Mouse (Mus musculus) spleen, postnatal 10 days (tissue): ENCODE data around the gene Rmi2.

Source experiments
- DNase-seq, 2 experiments: peaks; one replicate each; pipeline ENCODE4 v3.0.0; 2021 to 2022; ENCODE audit warnings: low spot score in 2 of 2

Gene Rmi2

GRCm38 (mm10) chr16:10923561-10923960 is 88.7 kb downstream of the Rmi2 start:
- no peak for DNase-seq

- no peak for DNase-seq
These were observed 90.8 kb downstream of the Rmi2 start for GRCm38 (mm10) chr16:10925591-10926180.

- DNase-seq: no peak
These were observed 92.2 kb downstream of the Rmi2 start for GRCm38 (mm10) chr16:10927026-10927425.

- no peak for DNase-seq
These were observed 98.5 kb downstream of the Rmi2 start for GRCm38 (mm10) chr16:10933372-10933771.

- no peak for DNase-seq
These were observed 99.2 kb downstream of the Rmi2 start for GRCm38 (mm10) chr16:10934047-10934446.

GRCm38 (mm10) chr16:10936700-10937319 is 102.0 kb downstream of the Rmi2 start:
- DNase-seq: no peak

- no peak for DNase-seq
These were observed 102.6 kb downstream of the Rmi2 start for GRCm38 (mm10) chr16:10937497-10937896.

- no peak for DNase-seq
These were observed 105.1 kb downstream of the Rmi2 start for GRCm38 (mm10) chr16:10939932-10940331.

- DNase-seq: no peak
These were observed 105.8 kb downstream of the Rmi2 start for GRCm38 (mm10) chr16:10940661-10941060.
